Mouse (Mus musculus) MEL (cell line): ENCODE results near the gene Unc13a.

ENCODE experiments used
- CTCF ChIP-seq, 3 experiments: IDR thresholded peaks in 2 of 3; conservative IDR thresholded peaks in 1 of 3; 2 replicates each; pipeline ENCODE4 v1.5.1; 2011 to 2012; ENCODE audit warnings: low read length in 3 of 3, low read depth in 2 of 3, mild to moderate bottlenecking in 2 of 3, improper control_type of control experiment in 1 of 3, inconsistent platforms in 1 of 3, mixed read lengths in 1 of 3, moderate library complexity in 1 of 3; ENCODE audit not compliant: control insufficient read depth in 1 of 3, insufficient read depth in 1 of 3, poor library complexity in 1 of 3, severe bottlenecking in 1 of 3
- GABPA ChIP-seq: IDR thresholded peaks from 2 replicates; pipeline ENCODE4 v1.6.1; 2012; ENCODE audit warnings: low read depth, mild to moderate bottlenecking, inconsistent platforms, low read length, improper control_type of control experiment, moderate library complexity
- POLR2A ChIP-seq, 2 experiments: IDR thresholded peaks; 2 replicates each; pipeline ENCODE4 v1.6.1; 2011 to 2012; ENCODE audit warnings: low read length in 2 of 2, mild to moderate bottlenecking in 2 of 2, control low read depth in 1 of 2, improper control_type of control experiment in 1 of 2, low read depth in 1 of 2, moderate library complexity in 1 of 2; ENCODE audit not compliant: control insufficient read depth in 1 of 2, insufficient read depth in 1 of 2, poor library complexity in 1 of 2
- TAL1 ChIP-seq: IDR thresholded peaks from 2 replicates; pipeline ENCODE4 v1.6.1; 2012; ENCODE audit warnings: mild to moderate bottlenecking, inconsistent platforms, low read length, moderate library complexity, mixed read lengths
- TCF12 ChIP-seq: IDR thresholded peaks from 2 replicates; pipeline ENCODE4 v1.6.1; 2014; ENCODE audit warnings: low read depth, mild to moderate bottlenecking, inconsistent platforms, low read length, improper control_type of control experiment, moderate library complexity
- USF2 ChIP-seq, 2 experiments: IDR thresholded peaks; 2 replicates each; pipeline ENCODE4 v1.6.1; 2011 to 2012; ENCODE audit warnings: improper control_type of control experiment in 2 of 2, low read length in 2 of 2, borderline replicate concordance in 1 of 2, inconsistent platforms in 1 of 2, low read depth in 1 of 2, mild to moderate bottlenecking in 1 of 2; ENCODE audit not compliant: insufficient read depth in 1 of 2
- ZMIZ1 ChIP-seq: IDR thresholded peaks from 2 replicates; pipeline ENCODE4 v1.6.1; 2012; ENCODE audit warnings: low read depth, mild to moderate bottlenecking, inconsistent platforms, low read length, improper control_type of control experiment, moderate library complexity

- TF ChIP-seq ZMIZ1: no peak
- TF ChIP-seq POLR2A (IDR thresholded peaks at IDR 0.05; ENCODE audit: control insufficient read depth in 1 of 2, insufficient read depth in 1 of 2, low read depth in 1 of 2, low read length in 2 of 2, poor library complexity in 1 of 2): no peak
- no peak for TF ChIP-seq GABPA
- no peak for TF ChIP-seq TAL1
- TF ChIP-seq CTCF (IDR thresholded peaks at IDR 0.05 in 2 of 3, conservative IDR thresholded peaks at IDR 0.05 in 1 of 3; ENCODE audit: control insufficient read depth in 1 of 3, insufficient read depth in 1 of 3, low read depth in 2 of 3, low read length in 3 of 3, poor library complexity in 1 of 3, severe bottlenecking in 1 of 3): no peak
- no peak for TF ChIP-seq TCF12
- TF ChIP-seq USF2 (IDR thresholded peaks at IDR 0.05; ENCODE audit: borderline replicate concordance in 1 of 2, insufficient read depth in 1 of 2, low read depth in 1 of 2, low read length in 2 of 2): no peak
Observed at GRCm38 (mm10) chr8:71619786-71620185, 51.8 kb downstream of the Unc13a start.
